Mouse (Mus musculus) brain, embryonic 14.5 days (tissue): ENCODE data around the gene Entpd7.

Experiments
- CTCF ChIP-seq: fragments of 200-500 bp; IDR thresholded peaks from 2 replicates; pipeline ENCODE4 v1.5.1; 2012; ENCODE audit warnings: inconsistent platforms, mild to moderate bottlenecking, moderate library complexity, borderline replicate concordance; ENCODE audit not compliant: insufficient read depth, insufficient read length; ENCODE audit errors: extremely low read depth
- POLR2A ChIP-seq: fragments of 200-500 bp; IDR thresholded peaks from 2 replicates; pipeline ENCODE4 v1.6.1; 2012; ENCODE audit warnings: mild to moderate bottlenecking, inconsistent platforms, borderline replicate concordance; ENCODE audit not compliant: poor library complexity, insufficient read depth, insufficient read length, severe bottlenecking; ENCODE audit errors: extremely low read depth

DNA sequence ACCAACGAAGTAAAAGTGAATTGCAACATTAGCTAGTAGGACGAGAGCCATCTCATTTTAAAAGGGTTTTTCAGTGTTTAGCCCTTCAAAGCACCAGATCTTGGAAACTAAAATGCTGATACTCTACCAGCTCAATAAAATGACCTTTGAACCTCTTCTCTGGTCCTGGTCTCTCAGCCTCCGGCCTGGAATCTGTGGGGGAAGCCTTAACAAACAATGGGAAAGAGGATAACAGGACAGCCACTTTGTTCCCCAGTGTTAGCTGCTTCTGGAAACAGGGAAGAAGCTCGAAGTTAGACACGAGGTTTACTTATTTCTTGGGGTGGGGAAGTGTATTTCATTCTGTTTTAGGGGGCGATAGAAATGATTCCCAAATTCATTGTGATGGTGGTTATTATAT, 82.8 kb downstream of the Entpd7 start:
- TF ChIP-seq CTCF, result no peak
- no peak for TF ChIP-seq POLR2A
